Mouse (Mus musculus) c-Kit-positive CD71-positive TER-119-negative erythroid progenitor cells, embryonic 14.5 days (primary cell): ENCODE measurements around the gene Glt1d1.
A peak's percentile ranks its signal among the peaks of the same experiment; 100 is the strongest.
"Not testable (repeated sequence)": the region's sequence is repeated elsewhere in the genome, so short reads cannot be mapped to it uniquely, and the experiment has no call there.

Source experiments
- DNase-seq: peaks from one replicate; pipeline ENCODE4 v3.0.0-alpha.2; 2013; ENCODE audit warnings: low read depth

Gene Glt1d1

GRCm38 (mm10) chr5:127699679-127700078 is 67.6 kb downstream of the Glt1d1 start:
- no peak for DNase-seq

GRCm38 (mm10) chr5:127700156-127700555 is 68.1 kb downstream of the Glt1d1 start:
- DNase-seq, result no peak

GRCm38 (mm10) chr5:127703609-127704180 is 71.6 kb downstream of the Glt1d1 start:
- no peak for DNase-seq

- no peak for DNase-seq
These were observed 73.2 kb downstream of the Glt1d1 start for GRCm38 (mm10) chr5:127705225-127705624.

- no peak for DNase-seq
These were observed 73.9 kb downstream of the Glt1d1 start for GRCm38 (mm10) chr5:127705976-127706375.

- DNase-seq, result no peak
These were observed 76.1 kb downstream of the Glt1d1 start for GRCm38 (mm10) chr5:127708143-127708542.

GRCm38 (mm10) chr5:127714783-127715704 is 83.0 kb downstream of the Glt1d1 start:
- no peak for DNase-seq

- DNase-seq, result peak; percentile 75
These were observed 88.7 kb downstream of the Glt1d1 start for GRCm38 (mm10) chr5:127720591-127721379.

GRCm38 (mm10) chr5:127722171-127722570 is 90.1 kb downstream of the Glt1d1 start:
- not testable (repeated sequence) for DNase-seq

GRCm38 (mm10) chr5:127730351-127730750 is 98.3 kb downstream of the Glt1d1 start:
- DNase-seq, result no peak

- no peak for DNase-seq
These were observed 109.3 kb downstream of the Glt1d1 start for GRCm38 (mm10) chr5:127741331-127741730.

- DNase-seq, result not testable (repeated sequence)
These were observed 117.5 kb downstream of the Glt1d1 start for GRCm38 (mm10) chr5:127749540-127749939.

- peak; percentile 9 for DNase-seq
These were observed 119.4 kb downstream of the Glt1d1 start for GRCm38 (mm10) chr5:127751262-127751975.

GRCm38 (mm10) chr5:127755594-127755993 is 123.5 kb downstream of the Glt1d1 start:
- no peak for DNase-seq

GRCm38 (mm10) chr5:127756011-127756410 is 123.9 kb downstream of the Glt1d1 start:
- DNase-seq, result peak; percentile 11

- DNase-seq, result peak; percentile 11
These were observed 124.8 kb downstream of the Glt1d1 start for GRCm38 (mm10) chr5:127756671-127757423.

GRCm38 (mm10) chr5:127758576-127758975 is 126.5 kb downstream of the Glt1d1 start:
- DNase-seq, result no peak
